Mouse (Mus musculus) neural tube, embryonic 12.5 days (tissue): Measurements from ENCODE around the gene Abhd8. TPM values are rescaled to one million over a fixed set of nuclear protein-coding genes. Genes with fewer than 3 reads are reported as not detected.

Experiments
- ATAC-seq: fragments of 200-750 bp; cut with Nextera tagmentation; 2 replicates; pipeline ENCODE4 v1.8.0; 2017; ENCODE audit warnings: low read depth, mild to moderate bottlenecking, moderate TSS enrichment, moderate library complexity; ENCODE audit not compliant: low FRiP score
- H3K27ac ChIP-seq: fragments of 300-500 bp; sonication (generic); 2 replicates; pipeline ENCODE4 v1.5.1; 2016
- H3K27me3 ChIP-seq: fragments of 300-500 bp; sonication (generic); replicated peaks from 2 replicates; pipeline ENCODE4 v1.6.1; 2016; ENCODE audit warnings: mild to moderate bottlenecking
- H3K36me3 ChIP-seq: fragments of 300-500 bp; sonication (generic); 2 replicates; pipeline ENCODE4 v1.6.1; 2016; ENCODE audit warnings: mild to moderate bottlenecking
- H3K4me1 ChIP-seq: fragments of 300-500 bp; sonication (generic); 2 replicates; pipeline ENCODE4 v1.6.1; 2016
- H3K4me2 ChIP-seq: fragments of 300-500 bp; sonication (generic); replicated peaks from 2 replicates; pipeline ENCODE4 v1.6.1; 2016; ENCODE audit warnings: mild to moderate bottlenecking
- H3K4me3 ChIP-seq: fragments of 300-500 bp; sonication (generic); 2 replicates; pipeline ENCODE4 v1.5.1; 2016
- H3K9ac ChIP-seq: fragments of 300-500 bp; sonication (generic); 2 replicates; pipeline ENCODE4 v1.6.1; 2016; ENCODE audit warnings: mild to moderate bottlenecking
- H3K9me3 ChIP-seq: fragments of 300-500 bp; sonication (generic); 2 replicates; pipeline ENCODE4 v1.6.1; 2016; ENCODE audit warnings: mild to moderate bottlenecking
- WGBS: fragments of 180-500 bp; shearing (Covaris S2); methylation state at CpG from one replicate; pipeline ENCODE4 v1.1.7; 2016; 5-methylcytosine and 5-hydroxymethylcytosine counted together
- polyA plus RNA-seq: library from polyadenylated mRNA; unstranded; fragments of >200 nt; fragmentation: Nextera tagmentation; extraction: Ambion mirVana; gene quantifications from 2 replicates; pipeline ENCODE4 v1.2.1, GENCODE M21; 2016

The Abhd8 gene
- polyA plus RNA-seq, 1 experiment from 2014 or later: 121 TPM

- Histone ChIP-seq H3K27ac (no peak overlapping the region), H3K4me2 (no peak overlapping the region), H3K36me3 (peaks cover 25% of the 10 kb centered on the region), H3K9me3 (no peaks in the 10 kb centered on the region), H3K9ac (no peak overlapping the region), H3K27me3 (0 out of 2 replicates have a peak, but pooled peaks cover 4% of the 10 kb centered on the region), H3K4me3 (no peak overlapping the region), H3K4me1 (peaks cover 21% of the 10 kb centered on the region)
- 92% methylated on average over 5 of the region's 5 CpGs for WGBS
- no peak for ATAC-seq
Measured at GRCm38 (mm10) chr8:71495811-71496210, 32.4 kb upstream of the Abhd8 start.

GRCm38 (mm10) chr8:71495039-71495438 is 31.6 kb upstream of the Abhd8 start:
- WGBS: 21% methylated on average over 16 of the region's 16 CpGs
- H3K36me3 ChIP-seq: peaks cover 25% of the 10 kb centered on the region
- no peak overlapping the region for H3K4me3 ChIP-seq
- H3K27ac ChIP-seq: no peak overlapping the region
- H3K27me3 ChIP-seq: 0 out of 2 replicates have a peak, but pooled peaks cover 4% of the 10 kb centered on the region
- H3K9me3 ChIP-seq: no peaks in the 10 kb centered on the region
- ATAC-seq: peak; percentile 67
- no peak overlapping the region for H3K9ac ChIP-seq
- H3K4me1 ChIP-seq: peaks cover 21% of the 10 kb centered on the region
- peak overlapping the region; percentile 32 for H3K4me2 ChIP-seq

- Histone ChIP-seq H3K4me3 (peak overlapping the region; percentile 82), H3K27me3 (no peaks in the 10 kb centered on the region), H3K4me1 (peaks cover 33% of the 10 kb centered on the region), H3K9me3 (no peaks in the 10 kb centered on the region), H3K27ac (0 out of 2 replicates have a peak overlapping the region, but pooled peaks have one; percentile 57), H3K4me2 (peak overlapping the region; percentile 100), H3K9ac (peak overlapping the region; percentile 85), H3K36me3 (peaks cover 37% of the 10 kb centered on the region)
- peak; percentile 84 for ATAC-seq
- WGBS: 0% methylated on average over 22 of the region's 22 CpGs
Measured at GRCm38 (mm10) chr8:71488454-71488853, 25.0 kb upstream of the Abhd8 start.

GRCm38 (mm10) chr8:71487691-71488445 is 24.4 kb upstream of the Abhd8 start, which contains the start of gene Gtpbp3:
Gene Gtpbp3, plus strand, starts transcription at chr8:71488103.
- peak within 1 kb of the TSS; percentile 100 for H3K4me2 ChIP-seq

GRCm38 (mm10) chr8:71486136-71486529 is 22.7 kb upstream of the Abhd8 start:
- ATAC-seq: no peak
- Histone ChIP-seq H3K4me2 (peak overlapping the region; percentile 76), H3K27ac (no peak overlapping the region), H3K4me1 (peaks cover 37% of the 10 kb centered on the region), H3K36me3 (peaks cover 37% of the 10 kb centered on the region), H3K4me3 (peak overlapping the region; percentile 87), H3K9me3 (no peaks in the 10 kb centered on the region), H3K9ac (peak overlapping the region; percentile 29; the same call in 1 of the 2 replicates), H3K27me3 (no peaks in the 10 kb centered on the region)
- 27% methylated on average over 7 of the region's 7 CpGs for WGBS

More at GRCm38 (mm10) chr8:71487691-71488445, 24.4 kb upstream of the Abhd8 start, which contains the start of gene Gtpbp3:
- H3K27ac ChIP-seq: peak within 1 kb of the TSS; percentile 57
- WGBS: under 1% methylated on average over 33 of the region's 33 CpGs
- peaks cover 33% of the 10 kb centered on the region for H3K4me1 ChIP-seq
- H3K27me3 ChIP-seq: no peaks in the 10 kb centered on the region
- ATAC-seq: peak; percentile 25
- H3K9ac ChIP-seq: peak within 1 kb of the TSS; percentile 85
- peak within 1 kb of the TSS; percentile 82 for H3K4me3 ChIP-seq
- H3K36me3 ChIP-seq: peaks cover 38% of the 10 kb centered on the region
- H3K9me3 ChIP-seq: no peaks in the 10 kb centered on the region

GRCm38 (mm10) chr8:71485142-71486135 is 22.0 kb upstream of the Abhd8 start, which contains the start of gene Ano8:
Gene Ano8, minus strand, starts transcription at chr8:71485963.
- H3K4me3 ChIP-seq: peak within 1 kb of the TSS; percentile 87
- H3K4me1 ChIP-seq: peaks cover 40% of the 10 kb centered on the region
- 5% methylated on average over 58 of the region's 58 CpGs for WGBS
- H3K27ac ChIP-seq: peak within 1 kb of the TSS; percentile 57; the same call in 1 of the 2 replicates
- no peaks in the 10 kb centered on the region for H3K27me3 ChIP-seq
- H3K36me3 ChIP-seq: peaks cover 41% of the 10 kb centered on the region
- no peaks in the 10 kb centered on the region for H3K9me3 ChIP-seq
- peak within 1 kb of the TSS; percentile 97 for H3K9ac ChIP-seq
- peak within 1 kb of the TSS; percentile 76 for H3K4me2 ChIP-seq
- ATAC-seq: peak; percentile 68

GRCm38 (mm10) chr8:71484736-71485135 is 21.3 kb upstream of the Abhd8 start:
- Histone ChIP-seq H3K4me3 (peak overlapping the region; percentile 87; the same call in 1 of the 2 replicates), H3K4me2 (peak overlapping the region; percentile 76), H3K4me1 (peaks cover 38% of the 10 kb centered on the region), H3K9ac (peak overlapping the region; percentile 97), H3K27me3 (no peaks in the 10 kb centered on the region), H3K36me3 (peaks cover 48% of the 10 kb centered on the region), H3K27ac (no peak overlapping the region), H3K9me3 (no peaks in the 10 kb centered on the region)
- WGBS: 94% methylated on average over 19 of the region's 19 CpGs
- ATAC-seq: no peak

GRCm38 (mm10) chr8:71483932-71484331 is 20.5 kb upstream of the Abhd8 start:
- Histone ChIP-seq H3K9ac (no peak overlapping the region), H3K4me2 (peak overlapping the region; percentile 76), H3K9me3 (no peaks in the 10 kb centered on the region), H3K27me3 (peaks cover 2% of the 10 kb centered on the region; the same call in 1 of the 2 replicates), H3K36me3 (peaks cover 56% of the 10 kb centered on the region), H3K27ac (no peak overlapping the region), H3K4me3 (no peak overlapping the region), H3K4me1 (peaks cover 29% of the 10 kb centered on the region)
- no peak for ATAC-seq
- 51% methylated on average over 8 of the region's 8 CpGs for WGBS

GRCm38 (mm10) chr8:71478943-71479342 is 15.5 kb upstream of the Abhd8 start:
- peaks cover 72% of the 10 kb centered on the region for H3K36me3 ChIP-seq

GRCm38 (mm10) chr8:71477196-71477845 is 13.9 kb upstream of the Abhd8 start:
- Histone ChIP-seq H3K36me3 (peaks cover 73% of the 10 kb centered on the region), H3K4me3 (peak overlapping the region; percentile 57; the same call in 1 of the 2 replicates), H3K27me3 (peaks cover 6% of the 10 kb centered on the region; the same call in 1 of the 2 replicates), H3K27ac (0 out of 2 replicates have a peak overlapping the region, but pooled peaks have one; percentile 76), H3K4me1 (peaks cover 28% of the 10 kb centered on the region), H3K9ac (peak overlapping the region; percentile 78; the same call in 1 of the 2 replicates), H3K4me2 (peak overlapping the region; percentile 93), H3K9me3 (no peaks in the 10 kb centered on the region)
- ATAC-seq: no peak; the same call in 1 of the 2 replicates
- 41% methylated on average over 14 of the region's 14 CpGs for WGBS

More at GRCm38 (mm10) chr8:71478943-71479342, 15.5 kb upstream of the Abhd8 start:
- H3K27me3 ChIP-seq: peaks cover 6% of the 10 kb centered on the region; the same call in 1 of the 2 replicates
- H3K4me2 ChIP-seq: no peak overlapping the region
- no peaks in the 10 kb centered on the region for H3K9me3 ChIP-seq
- WGBS: 93% methylated on average over 11 of the region's 11 CpGs
- peaks cover 28% of the 10 kb centered on the region for H3K4me1 ChIP-seq
- no peak overlapping the region for H3K9ac ChIP-seq
- no peak overlapping the region; the same call in 1 of the 2 replicates for H3K27ac ChIP-seq
- no peak overlapping the region for H3K4me3 ChIP-seq
- no peak for ATAC-seq
